In genomic region chr12:29274166-29274565, GRCm38 (mm10) we compare ENCODE assay signal across 28 mouse cellular contexts.
"Had no signal": no experiment of that assay in that cellular context is flagged by ENCODE, and none has a peak within 500 bp of the region (broad histone marks: within the 10 kb centered on the region; RNA-seq: fewer than 3 reads in every experiment).

No protein-coding gene starts in this region.

- ATAC-seq: forebrain, embryonic 13.5 days; forebrain, embryonic 14.5 days; forebrain, embryonic 15.5 days; forebrain, embryonic 16.5 days; forebrain, postnatal 0 days had no signal

- DNase-seq: cerebellum, adult 2 months; cerebellum, adult 8-10 months; cerebellum, adult 9-10 months; cerebellum, adult 9-11 months; cerebellum, postnatal 10 days; cerebellum, postnatal 14 days; cerebellum, postnatal 25 days; cerebellum, postnatal 36 days; embryo, embryonic 11 days; forebrain, postnatal 0 days; gastrocnemius, adult 2 months; gastrocnemius, postnatal 10 days; gastrocnemius, postnatal 14 days; gastrocnemius, postnatal 25 days; gastrocnemius, postnatal 36 days; heart, adult 18-20 months; heart, adult 2 months had no signal

- H3K27ac ChIP-seq: embryonic facial prominence, embryonic 10.5 days; embryonic facial prominence, embryonic 12.5 days; embryonic facial prominence, embryonic 13.5 days; embryonic facial prominence, embryonic 15.5 days; forebrain, embryonic 10.5 days; forebrain, embryonic 12.5 days; forebrain, embryonic 13.5 days; forebrain, embryonic 15.5 days; gastrocnemius, adult 2 months; heart, adult 2 months had no signal

- H3K4me3 ChIP-seq: embryonic facial prominence, embryonic 10.5 days; embryonic facial prominence, embryonic 12.5 days; embryonic facial prominence, embryonic 13.5 days; embryonic facial prominence, embryonic 15.5 days; erythroblast, embryonic 14.5 days; forebrain, embryonic 10.5 days; forebrain, embryonic 12.5 days; forebrain, embryonic 13.5 days; forebrain, embryonic 15.5 days; gastrocnemius, adult 2 months; heart, adult 2 months had no signal

- H3K4me1 ChIP-seq: embryonic facial prominence, embryonic 10.5 days; embryonic facial prominence, embryonic 12.5 days; embryonic facial prominence, embryonic 13.5 days; embryonic facial prominence, embryonic 15.5 days; forebrain, embryonic 10.5 days; forebrain, embryonic 12.5 days; forebrain, embryonic 15.5 days had no signal

- H3K4me2 ChIP-seq: embryonic facial prominence, embryonic 12.5 days; embryonic facial prominence, embryonic 13.5 days; embryonic facial prominence, embryonic 15.5 days; forebrain, embryonic 12.5 days; forebrain, embryonic 13.5 days; forebrain, embryonic 15.5 days had no signal

- H3K36me3 ChIP-seq: embryonic facial prominence, embryonic 10.5 days; embryonic facial prominence, embryonic 12.5 days; embryonic facial prominence, embryonic 13.5 days; embryonic facial prominence, embryonic 15.5 days; forebrain, embryonic 10.5 days; forebrain, embryonic 12.5 days; forebrain, embryonic 15.5 days had no signal

- H3K27me3 ChIP-seq: embryonic facial prominence, embryonic 13.5 days; embryonic facial prominence, embryonic 15.5 days; forebrain, embryonic 13.5 days; forebrain, embryonic 15.5 days had no signal

- H3K9ac ChIP-seq: embryonic facial prominence, embryonic 12.5 days; embryonic facial prominence, embryonic 13.5 days; embryonic facial prominence, embryonic 15.5 days; forebrain, embryonic 12.5 days; forebrain, embryonic 13.5 days; forebrain, embryonic 15.5 days; forebrain, postnatal 0 days had no signal

- H3K9me3 ChIP-seq: embryonic facial prominence, embryonic 10.5 days; embryonic facial prominence, embryonic 12.5 days; embryonic facial prominence, embryonic 13.5 days; forebrain, embryonic 10.5 days; forebrain, embryonic 12.5 days; forebrain, embryonic 13.5 days; forebrain, embryonic 15.5 days had no signal
